Mouse (Mus musculus): Measurements from ENCODE around the gene Dusp7.

DNA sequence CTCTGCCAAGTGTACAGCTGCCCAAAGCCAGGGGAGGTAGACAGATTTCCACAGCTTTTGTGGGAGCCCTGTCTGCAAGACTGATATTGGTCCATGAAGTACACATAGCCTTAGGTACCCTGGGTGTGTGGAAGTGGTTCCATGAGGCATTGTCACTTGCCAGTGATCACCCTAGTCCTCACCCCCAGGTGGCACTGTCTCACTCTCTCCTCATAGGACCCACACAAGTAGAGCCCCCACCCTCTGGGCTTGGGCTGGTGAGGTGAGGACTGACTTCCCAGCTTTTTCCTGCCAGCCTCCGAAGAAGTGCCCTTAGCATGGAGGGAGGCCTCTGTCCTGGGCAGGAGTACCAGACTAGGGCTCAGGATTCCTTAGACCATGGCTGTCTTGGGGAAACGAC is 19.4 kb upstream of the Dusp7 start:
- TF ChIP-seq POLR2A (IDR thresholded peaks at IDR 0.05; ENCODE audit: insufficient read length, low read depth) (no peak), TCF12 (IDR thresholded peaks at IDR 0.05; ENCODE audit: insufficient read depth, poor library complexity, severe bottlenecking) (no peak), USF1 (IDR thresholded peaks at IDR 0.05; ENCODE audit: low read depth) (no peak), REST (IDR thresholded peaks at IDR 0.05; ENCODE audit: insufficient read depth, insufficient read length) (no peak)

Measured in myocyte (in vitro differentiated cells).